Mouse (Mus musculus): ENCODE data around the gene Maz.

Maz gene

DNA sequence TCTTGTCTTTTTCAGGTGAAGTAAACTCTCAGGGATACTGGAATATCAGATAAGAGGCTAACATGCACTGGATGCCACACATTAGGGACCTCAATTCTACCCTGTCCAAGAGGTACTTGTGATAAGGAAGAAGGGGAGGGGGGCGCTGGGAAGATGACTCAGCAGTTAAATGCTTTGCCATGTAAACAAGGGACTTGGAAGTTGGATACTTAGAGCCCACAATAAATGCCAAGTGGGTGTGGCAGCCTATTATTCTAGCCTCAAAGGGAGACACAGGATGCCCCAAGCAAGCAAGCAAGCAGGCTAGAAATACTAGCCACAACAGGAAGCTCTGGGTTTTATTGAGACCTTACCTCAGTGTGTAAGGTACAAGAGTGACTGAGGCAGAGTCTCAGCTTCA lies 4.4 kb upstream of the Maz start:
- TF ChIP-seq NANOG (IDR thresholded peaks at IDR 0.05; ENCODE audit: borderline replicate concordance, low read length) (no peak), CTCF (conservative IDR thresholded peaks at IDR 0.05; ENCODE audit: low read length) (no peak), POU5F1 (IDR thresholded peaks at IDR 0.05; ENCODE audit: borderline replicate concordance, low read length) (no peak)
- H3K4me3 ChIP-seq (replicated peaks; ENCODE audit: low read length) = peak overlapping the region; percentile 29
- H3K9me3 ChIP-seq (ENCODE audit: low read length) = no peaks in the 10 kb centered on the region
- H3K36me3 ChIP-seq (ENCODE audit: insufficient read depth, low read length) = peaks cover 85% of the 10 kb centered on the region
- peaks cover 85% of the 10 kb centered on the region for H3K4me1 ChIP-seq (replicated peaks; ENCODE audit: low read depth, low read length)
- H3K27me3 ChIP-seq (ENCODE audit: insufficient read depth, low read length) = no peaks in the 10 kb centered on the region

DNA sequence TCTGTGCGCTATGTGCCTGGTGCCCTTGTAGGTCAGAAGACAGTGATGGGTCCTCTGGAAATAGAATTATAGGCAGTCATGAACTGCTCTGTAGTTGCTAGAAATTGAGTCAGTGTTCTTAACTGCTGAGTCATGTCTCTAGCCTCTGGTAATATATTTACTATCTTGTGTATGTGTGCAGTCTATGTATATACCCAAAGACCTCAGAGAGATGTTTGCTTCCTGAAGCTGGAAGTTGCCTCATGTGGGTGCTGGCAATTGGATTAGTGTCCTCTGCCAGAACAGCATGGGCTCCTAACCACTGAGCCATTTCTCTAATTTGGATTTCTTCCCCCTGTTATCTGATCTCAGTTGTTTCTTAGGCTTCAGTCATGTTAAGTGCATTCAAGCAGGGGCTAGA lies 3.3 kb upstream of the Maz start:
- TF ChIP-seq CTCF (conservative IDR thresholded peaks at IDR 0.05; ENCODE audit: low read length) (no peak), POU5F1 (IDR thresholded peaks at IDR 0.05; ENCODE audit: borderline replicate concordance, low read length) (no peak), NANOG (IDR thresholded peaks at IDR 0.05; ENCODE audit: borderline replicate concordance, low read length) (no peak)
- Histone ChIP-seq H3K9me3 (ENCODE audit: low read length) (no peaks in the 10 kb centered on the region), H3K27me3 (ENCODE audit: insufficient read depth, low read length) (no peaks in the 10 kb centered on the region), H3K4me3 (replicated peaks; ENCODE audit: low read length) (no peak overlapping the region), H3K36me3 (ENCODE audit: insufficient read depth, low read length) (peaks cover 77% of the 10 kb centered on the region), H3K4me1 (replicated peaks; ENCODE audit: low read depth, low read length) (peaks cover 75% of the 10 kb centered on the region)

DNA sequence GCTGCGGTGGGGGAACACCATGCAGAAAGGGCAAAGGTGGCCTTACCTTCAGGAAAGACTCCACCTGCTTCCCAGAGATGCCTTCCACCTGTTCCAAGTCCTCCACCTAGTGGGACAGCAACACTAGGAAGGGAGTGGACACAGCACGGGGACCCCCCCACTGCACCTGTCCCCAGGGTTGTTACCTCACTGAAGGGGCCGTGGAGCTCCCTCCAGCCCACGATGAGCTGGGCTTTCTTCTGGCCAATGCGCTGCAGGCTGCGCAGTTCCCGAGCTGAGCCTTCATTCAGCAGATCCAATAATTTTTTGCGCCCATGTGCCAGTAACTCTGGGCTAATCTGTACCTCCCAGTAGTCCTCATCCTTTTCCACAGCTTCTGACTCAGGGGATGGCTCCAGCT lies 1.0 kb upstream of the Maz start:
- H3K36me3 ChIP-seq (ENCODE audit: insufficient read depth, low read length) = peaks cover 77% of the 10 kb centered on the region
- H3K4me1 ChIP-seq (replicated peaks; ENCODE audit: low read depth, low read length) = peaks cover 74% of the 10 kb centered on the region
- TF ChIP-seq NANOG (IDR thresholded peaks at IDR 0.05; ENCODE audit: borderline replicate concordance, low read length) = no peak
- no peak for TF ChIP-seq POU5F1 (IDR thresholded peaks at IDR 0.05; ENCODE audit: borderline replicate concordance, low read length)
- no peak for TF ChIP-seq CTCF (conservative IDR thresholded peaks at IDR 0.05; ENCODE audit: low read length)
- no peaks in the 10 kb centered on the region for H3K27me3 ChIP-seq (ENCODE audit: insufficient read depth, low read length)
- no peaks in the 10 kb centered on the region for H3K9me3 ChIP-seq (ENCODE audit: low read length)
- peak overlapping the region; percentile 86 for H3K4me3 ChIP-seq (replicated peaks; ENCODE audit: low read length)

DNA sequence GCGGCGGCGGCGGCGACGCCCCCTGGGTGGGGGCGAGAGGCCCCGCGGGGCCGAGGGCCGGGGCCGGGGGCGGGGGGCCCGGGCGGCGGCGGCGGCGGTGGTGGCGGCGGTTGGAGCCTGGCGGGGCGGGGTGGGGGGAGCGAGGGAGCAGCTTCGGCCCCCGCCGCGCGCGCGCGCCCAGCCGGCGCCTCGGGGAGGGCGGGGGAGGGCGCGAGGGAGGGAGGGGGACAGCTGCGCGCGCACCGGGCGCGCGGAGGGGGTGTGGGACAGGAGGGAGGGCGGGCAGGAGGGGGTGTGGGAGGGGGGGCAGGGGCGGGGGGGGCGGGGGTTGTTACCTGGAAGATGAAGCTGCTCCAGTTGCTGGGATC lies 237 bp downstream of the Maz start:
- Histone ChIP-seq H3K36me3 (ENCODE audit: insufficient read depth, low read length) (peaks cover 77% of the 10 kb centered on the region), H3K4me1 (replicated peaks; ENCODE audit: low read depth, low read length) (peaks cover 74% of the 10 kb centered on the region), H3K27me3 (ENCODE audit: insufficient read depth, low read length) (no peaks in the 10 kb centered on the region), H3K4me3 (replicated peaks; ENCODE audit: low read length) (peak overlapping the region; percentile 94), H3K9me3 (ENCODE audit: low read length) (no peaks in the 10 kb centered on the region)
- TF ChIP-seq NANOG (IDR thresholded peaks at IDR 0.05; ENCODE audit: borderline replicate concordance, low read length) (no peak), POU5F1 (IDR thresholded peaks at IDR 0.05; ENCODE audit: borderline replicate concordance, low read length) (no peak), CTCF (conservative IDR thresholded peaks at IDR 0.05; ENCODE audit: low read length) (no peak)

DNA sequence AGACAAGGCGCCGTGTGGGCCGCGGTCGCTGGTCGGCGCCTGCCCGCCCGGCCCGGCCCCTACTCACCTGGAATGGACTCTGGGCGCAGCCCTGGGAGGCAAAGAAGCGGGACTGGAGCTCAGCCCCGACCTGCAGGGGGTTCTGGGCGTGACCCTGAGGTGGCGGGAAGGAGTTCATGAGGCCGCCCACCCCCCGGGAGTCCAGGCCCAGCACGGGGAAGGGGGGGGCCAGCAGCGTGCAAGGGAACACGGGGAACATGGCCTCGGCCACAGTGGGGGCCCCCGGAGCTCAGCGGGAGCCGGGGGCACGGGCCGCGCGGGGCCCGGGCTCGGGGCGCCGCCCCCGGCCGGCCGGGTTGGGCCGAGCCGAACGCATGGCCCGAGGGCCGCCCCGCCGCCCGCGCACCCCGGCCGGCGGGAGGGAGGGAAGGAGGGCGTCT lies 656 bp downstream of the Maz start:
- H3K36me3 ChIP-seq (ENCODE audit: insufficient read depth, low read length) = peaks cover 74% of the 10 kb centered on the region
- H3K9me3 ChIP-seq (ENCODE audit: low read length) = no peaks in the 10 kb centered on the region
- H3K27me3 ChIP-seq (ENCODE audit: insufficient read depth, low read length) = no peaks in the 10 kb centered on the region
- H3K4me1 ChIP-seq (replicated peaks; ENCODE audit: low read depth, low read length) = peaks cover 74% of the 10 kb centered on the region
- TF ChIP-seq POU5F1 (IDR thresholded peaks at IDR 0.05; ENCODE audit: borderline replicate concordance, low read length) = no peak
- H3K4me3 ChIP-seq (replicated peaks; ENCODE audit: low read length) = peak overlapping the region; percentile 94

DNA sequence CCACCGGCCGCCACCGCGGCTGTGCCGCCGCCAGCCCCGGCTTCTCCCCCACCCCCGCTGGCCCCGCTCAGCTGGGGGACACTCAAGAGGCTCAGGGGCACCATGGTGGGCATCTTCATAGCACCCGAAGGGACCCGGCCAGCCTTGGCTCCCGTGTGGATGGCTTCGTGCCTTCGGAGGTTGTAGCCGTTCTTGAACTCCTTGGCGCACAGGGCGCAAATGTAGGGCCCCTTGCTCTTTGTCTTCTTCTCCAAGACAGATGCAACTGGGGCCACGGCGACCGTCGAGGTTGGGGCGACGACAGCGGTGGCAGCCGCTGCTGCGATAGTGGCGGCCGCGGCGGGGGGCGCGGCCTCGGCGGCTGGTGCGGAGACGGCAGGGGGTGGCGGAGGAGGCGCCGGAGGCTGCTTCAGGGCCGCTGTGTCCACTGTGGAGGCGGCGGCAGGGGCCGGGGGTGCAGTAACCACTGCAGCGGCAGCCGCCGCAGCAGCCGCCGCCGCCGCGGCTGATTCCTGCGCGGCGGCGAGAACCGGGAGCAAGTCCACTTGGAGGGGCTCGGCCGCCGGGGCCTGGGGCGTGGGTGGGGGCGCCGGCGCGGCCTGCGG lies 1.2 kb downstream of the Maz start:
- peaks cover 73% of the 10 kb centered on the region for H3K4me1 ChIP-seq (replicated peaks; ENCODE audit: low read depth, low read length)
- peak overlapping the region; percentile 94 for H3K4me3 ChIP-seq (replicated peaks; ENCODE audit: low read length)
- peaks cover 69% of the 10 kb centered on the region for H3K36me3 ChIP-seq (ENCODE audit: insufficient read depth, low read length)
- H3K27me3 ChIP-seq (ENCODE audit: insufficient read depth, low read length) = no peaks in the 10 kb centered on the region
- TF ChIP-seq CTCF (conservative IDR thresholded peaks at IDR 0.05; ENCODE audit: low read length) (no peak), NANOG (IDR thresholded peaks at IDR 0.05; ENCODE audit: borderline replicate concordance, low read length) (no peak), POU5F1 (IDR thresholded peaks at IDR 0.05; ENCODE audit: borderline replicate concordance, low read length) (no peak)
- no peaks in the 10 kb centered on the region for H3K9me3 ChIP-seq (ENCODE audit: low read length)

DNA sequence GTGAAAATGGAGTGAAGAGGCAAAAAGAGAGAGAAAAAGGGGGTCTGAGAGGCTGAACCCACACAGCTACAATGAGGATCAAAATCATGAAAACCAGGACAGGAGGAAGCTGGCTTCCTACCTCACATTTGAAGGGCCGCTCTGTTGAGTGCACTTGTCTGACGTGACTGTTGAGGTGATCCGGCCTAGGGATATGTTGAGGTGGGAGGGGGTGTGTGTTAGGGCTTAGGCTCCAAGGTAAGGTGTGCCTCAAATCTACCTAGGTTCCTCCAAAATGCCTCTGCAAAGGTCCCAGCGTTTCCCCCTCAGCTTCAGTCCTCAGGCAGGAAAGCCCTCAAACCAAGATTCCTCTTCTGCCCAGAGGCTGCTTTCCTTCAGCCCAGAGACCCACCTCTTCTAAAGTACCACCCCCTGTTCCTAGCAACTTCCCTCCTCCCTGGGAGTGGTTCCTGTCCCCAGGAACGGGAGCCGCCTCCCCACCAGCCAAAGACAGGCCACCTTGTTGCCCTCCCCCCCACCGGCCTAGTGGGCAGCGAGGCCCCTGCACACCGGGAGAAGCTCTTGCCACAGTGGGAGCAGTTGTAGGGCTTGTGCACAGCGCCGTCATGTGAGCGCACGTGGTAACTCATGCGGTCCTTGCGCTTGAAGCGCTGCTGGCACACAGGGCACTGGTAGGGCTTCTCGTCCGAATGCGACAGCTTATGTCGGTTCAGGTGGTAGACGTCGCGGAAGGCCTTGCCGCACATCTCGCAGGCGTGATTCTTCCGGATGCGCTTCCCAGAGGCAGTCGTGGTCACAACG lies 1.9 kb downstream of the Maz start:
- Histone ChIP-seq H3K27me3 (ENCODE audit: insufficient read depth, low read length) (no peaks in the 10 kb centered on the region), H3K4me1 (replicated peaks; ENCODE audit: low read depth, low read length) (peaks cover 73% of the 10 kb centered on the region), H3K36me3 (ENCODE audit: insufficient read depth, low read length) (peaks cover 62% of the 10 kb centered on the region), H3K4me3 (replicated peaks; ENCODE audit: low read length) (peak overlapping the region; percentile 94), H3K9me3 (ENCODE audit: low read length) (no peaks in the 10 kb centered on the region)
- no peak for TF ChIP-seq NANOG (IDR thresholded peaks at IDR 0.05; ENCODE audit: borderline replicate concordance, low read length)
- TF ChIP-seq CTCF (conservative IDR thresholded peaks at IDR 0.05; ENCODE audit: low read length) = no peak; the same call in 1 of the 2 replicates
- TF ChIP-seq POU5F1 (IDR thresholded peaks at IDR 0.05; ENCODE audit: borderline replicate concordance, low read length) = no peak

DNA sequence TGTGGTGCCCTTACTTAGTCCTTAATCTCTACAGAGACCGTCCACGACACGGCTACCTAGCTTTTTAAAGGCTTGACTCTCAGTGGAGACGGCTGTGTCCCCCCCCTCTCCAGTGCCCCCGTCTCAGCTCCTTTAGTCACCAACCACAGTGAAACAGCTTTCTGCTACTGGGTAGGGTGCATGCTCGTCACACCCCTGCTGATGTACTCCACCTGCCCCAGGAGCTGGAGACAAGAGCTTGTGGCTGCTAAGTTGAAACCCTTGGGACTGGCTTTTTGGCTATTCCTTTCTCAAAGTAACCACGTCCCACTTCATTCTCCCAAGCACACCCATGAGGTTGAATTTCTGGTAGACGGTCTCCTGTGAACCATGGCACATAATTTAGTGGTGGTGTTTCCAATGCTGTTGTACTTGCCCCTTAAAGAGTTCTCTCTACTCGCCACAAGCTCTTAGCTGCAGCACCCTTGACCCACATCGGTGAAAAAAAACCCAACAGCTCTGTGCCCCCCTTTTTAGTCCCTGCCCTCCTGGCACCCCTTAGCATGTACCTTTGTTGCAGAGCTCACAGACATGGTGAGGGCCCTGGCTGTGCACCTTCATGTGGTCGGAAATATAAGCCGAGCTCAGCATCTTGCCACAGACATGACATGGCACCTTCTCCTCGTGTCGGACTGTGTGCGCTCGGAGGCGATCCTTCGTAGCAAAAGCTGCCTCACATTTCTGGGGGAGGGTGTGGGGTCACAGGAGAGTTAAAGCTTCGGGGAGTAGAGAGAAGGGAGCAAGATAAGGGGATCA lies 2.7 kb downstream of the Maz start:
- Histone ChIP-seq H3K4me1 (replicated peaks; ENCODE audit: low read depth, low read length) (peaks cover 73% of the 10 kb centered on the region), H3K36me3 (ENCODE audit: insufficient read depth, low read length) (peaks cover 60% of the 10 kb centered on the region), H3K27me3 (ENCODE audit: insufficient read depth, low read length) (no peaks in the 10 kb centered on the region), H3K9me3 (ENCODE audit: low read length) (no peaks in the 10 kb centered on the region), H3K4me3 (replicated peaks; ENCODE audit: low read length) (peak overlapping the region; percentile 94)
- TF ChIP-seq POU5F1 (IDR thresholded peaks at IDR 0.05; ENCODE audit: borderline replicate concordance, low read length) (no peak), CTCF (conservative IDR thresholded peaks at IDR 0.05; ENCODE audit: low read length) (no peak), NANOG (IDR thresholded peaks at IDR 0.05; ENCODE audit: borderline replicate concordance, low read length) (no peak)

Measured in E14TG2a.4 (cell line).